Mouse (Mus musculus): Measurements from ENCODE around the gene Slc4a2. TPM values are rescaled to one million over a fixed set of nuclear protein-coding genes. Genes with fewer than 3 reads are reported as not detected.
A peak's percentile ranks its signal among the peaks of the same experiment; 100 is the strongest.

Gene Slc4a2
- 96.4 TPM for polyA plus RNA-seq (2012; fragmentation: generic; extraction: Trizol)

DNA sequence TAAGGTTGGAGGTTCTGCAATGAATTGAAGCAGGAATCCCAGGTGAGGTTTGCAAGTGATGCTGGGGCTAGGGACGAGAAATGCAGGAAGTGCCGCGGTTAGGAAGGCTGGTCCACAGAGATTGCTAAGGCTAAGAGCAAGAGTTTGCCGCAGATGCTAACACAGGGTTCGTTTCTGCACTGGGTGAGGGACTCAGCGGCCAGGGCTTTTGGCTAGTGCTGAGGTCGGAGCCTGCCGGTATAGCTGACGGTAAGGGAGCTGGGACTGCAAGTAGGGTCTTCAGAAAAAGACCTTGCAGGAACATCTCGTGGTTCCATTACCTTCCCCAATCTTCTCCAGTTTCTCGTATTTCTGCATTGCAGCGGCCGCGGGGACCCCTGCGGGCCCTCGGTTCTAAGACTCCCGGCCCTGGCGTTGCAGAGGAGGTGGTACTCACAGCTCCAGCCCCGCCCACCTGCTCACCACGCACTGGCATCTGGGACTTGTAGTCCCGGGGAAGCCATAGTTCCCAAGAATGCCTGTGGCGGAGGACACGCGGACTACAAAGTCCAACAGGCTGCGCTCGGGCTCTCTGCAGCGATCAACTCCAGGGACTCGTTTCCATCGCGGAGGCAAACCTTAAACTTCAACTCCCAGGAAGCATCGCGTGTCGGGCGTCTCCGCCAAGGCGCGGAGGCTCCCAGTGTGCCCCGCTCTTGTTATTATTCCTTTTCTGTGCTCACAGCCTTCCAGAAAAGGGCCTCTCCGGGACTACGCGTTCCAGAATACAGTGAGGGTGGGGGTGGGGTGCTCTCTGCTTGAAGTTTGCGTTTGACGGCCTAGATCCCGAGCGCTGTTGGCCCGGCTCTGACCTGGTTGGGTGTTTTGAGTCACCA is at the start of gene Slc4a2, which contains the start of gene Cdk5:
Gene Slc4a2 (plus strand): TSS at position 709 of the 875 bp plus-strand sequence.
Gene Cdk5 (minus strand): TSS at position 402 of the 875 bp plus-strand sequence.
- no peak for TF ChIP-seq MAX (IDR thresholded peaks at IDR 0.05; ENCODE audit: low read depth)
- peak; percentile 67 for TF ChIP-seq POLR2A (IDR thresholded peaks at IDR 0.05; ENCODE audit: insufficient read length, low read depth)
- TF ChIP-seq MYOD1 (IDR thresholded peaks at IDR 0.05; ENCODE audit: control insufficient read depth in 1 of 3, insufficient read length in 2 of 3, low read depth in 2 of 3): peak in 2 of 3 experiments; percentile 8 to 13
- no peak for TF ChIP-seq TCF3 (IDR thresholded peaks at IDR 0.05; ENCODE audit: insufficient read length, low read depth)
- TF ChIP-seq POLR2AphosphoS2 (IDR thresholded peaks at IDR 0.05; ENCODE audit: insufficient read length, low read depth): peak; percentile 78
- no peak for TF ChIP-seq USF1 (IDR thresholded peaks at IDR 0.05; ENCODE audit: low read depth)
- no peak for TF ChIP-seq MYOG (IDR thresholded peaks at IDR 0.05; ENCODE audit: control insufficient read depth in 1 of 3, insufficient read depth in 1 of 3, insufficient read length in 2 of 3, low read depth in 2 of 3)
- peaks cover 27% of the 10 kb centered on the region for H3K79me2 ChIP-seq (ENCODE audit: control insufficient read depth, insufficient read depth)
- peak within 1 kb of the TSS; percentile 92 for H3K4me2 ChIP-seq (ENCODE audit: low read depth)
- H3ac ChIP-seq (ENCODE audit: control insufficient read depth, insufficient read length): peak within 1 kb of the TSS; percentile 55
- no peaks in the 10 kb centered on the region for H3K27me3 ChIP-seq (ENCODE audit: control insufficient read depth, insufficient read depth, insufficient read length)
- peak within 1 kb of the TSS; percentile 95 for H3K4me3 ChIP-seq
- H3K36me3 ChIP-seq (ENCODE audit: control insufficient read depth, insufficient read depth): peaks cover 7% of the 10 kb centered on the region

DNA sequence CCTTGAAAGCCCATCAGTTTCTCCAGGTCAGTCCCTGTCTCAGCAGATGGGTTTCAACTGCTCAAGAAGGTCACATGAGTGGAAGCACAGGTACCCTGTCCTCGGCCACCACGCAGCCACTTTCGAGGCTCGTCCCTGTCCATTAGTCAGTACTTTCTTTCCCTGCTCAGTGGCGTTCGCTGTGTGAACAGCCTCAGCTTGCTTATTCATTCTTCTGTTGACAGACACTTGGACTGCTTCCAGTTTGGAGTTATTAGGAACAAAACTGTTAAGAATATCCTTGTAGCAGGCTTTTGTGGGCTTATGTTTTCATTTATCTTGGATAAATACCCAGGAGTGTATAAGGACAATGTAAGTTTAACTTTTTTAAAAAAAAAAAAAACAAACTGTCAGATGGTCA is 49.4 kb upstream of the Slc4a2 start:
- H3K4me2 ChIP-seq (ENCODE audit: low read depth): no peak overlapping the region
- H3ac ChIP-seq (ENCODE audit: control insufficient read depth, insufficient read length): no peak overlapping the region
- H3K27me3 ChIP-seq (ENCODE audit: control insufficient read depth, insufficient read depth, insufficient read length): peaks cover 17% of the 10 kb centered on the region
- no peak overlapping the region for H3K4me3 ChIP-seq
- no peaks in the 10 kb centered on the region for H3K79me2 ChIP-seq (ENCODE audit: control insufficient read depth, insufficient read depth)
- H3K36me3 ChIP-seq (ENCODE audit: control insufficient read depth, insufficient read depth): no peaks in the 10 kb centered on the region
- TF ChIP-seq MYOG (IDR thresholded peaks at IDR 0.05; ENCODE audit: control insufficient read depth in 1 of 3, insufficient read depth in 1 of 3, insufficient read length in 2 of 3, low read depth in 2 of 3): no peak
- TF ChIP-seq TCF3 (IDR thresholded peaks at IDR 0.05; ENCODE audit: insufficient read length, low read depth): no peak
- no peak for TF ChIP-seq POLR2A (IDR thresholded peaks at IDR 0.05; ENCODE audit: insufficient read length, low read depth)
- TF ChIP-seq USF1 (IDR thresholded peaks at IDR 0.05; ENCODE audit: low read depth): no peak

DNA sequence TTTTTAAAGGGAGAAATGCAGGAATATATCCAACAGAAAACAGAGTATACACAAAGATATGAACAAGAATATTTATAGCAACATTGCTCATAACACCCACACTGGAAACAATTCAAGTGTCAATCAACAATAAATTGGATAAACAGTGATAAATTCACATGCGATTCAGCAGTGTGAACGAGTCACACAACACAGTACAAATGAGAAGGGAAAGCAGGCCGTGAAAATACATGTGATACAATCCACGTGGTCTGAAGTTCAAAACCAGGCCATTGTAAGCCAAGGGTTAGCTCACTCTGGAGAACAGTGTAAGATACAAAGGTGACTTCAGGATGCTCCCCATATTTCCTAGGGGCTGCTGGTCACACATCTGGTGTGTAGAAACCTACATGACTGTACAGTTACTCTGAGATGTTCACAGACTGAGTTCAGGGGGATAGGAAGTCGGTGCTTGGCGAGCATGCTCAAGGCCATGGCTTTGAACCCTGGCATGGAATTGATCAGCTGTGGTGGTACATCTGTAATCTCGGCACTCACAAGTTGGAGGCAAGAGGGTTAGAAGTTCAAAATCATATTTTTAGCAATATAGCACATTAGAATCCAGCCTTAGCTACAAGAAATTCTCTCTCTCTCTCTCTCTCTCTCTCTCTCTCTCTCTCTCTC is 48.8 kb upstream of the Slc4a2 start:
- Histone ChIP-seq H3K36me3 (ENCODE audit: control insufficient read depth, insufficient read depth) (no peaks in the 10 kb centered on the region), H3K27me3 (ENCODE audit: control insufficient read depth, insufficient read depth, insufficient read length) (peaks cover 22% of the 10 kb centered on the region), H3K4me2 (ENCODE audit: low read depth) (no peak overlapping the region), H3ac (ENCODE audit: control insufficient read depth, insufficient read length) (no peak overlapping the region), H3K79me2 (ENCODE audit: control insufficient read depth, insufficient read depth) (no peaks in the 10 kb centered on the region), H3K4me3 (no peak overlapping the region)
- no peak for TF ChIP-seq MYOD1 (IDR thresholded peaks at IDR 0.05; ENCODE audit: control insufficient read depth in 1 of 3, insufficient read length in 2 of 3, low read depth in 2 of 3)
- TF ChIP-seq CEBPB (IDR thresholded peaks at IDR 0.05; ENCODE audit: insufficient read depth, poor library complexity, severe bottlenecking): no peak
- no peak for TF ChIP-seq USF1 (IDR thresholded peaks at IDR 0.05; ENCODE audit: low read depth)
- no peak for TF ChIP-seq E2F4 (IDR thresholded peaks at IDR 0.05; ENCODE audit: insufficient read depth)
- TF ChIP-seq MYOG (IDR thresholded peaks at IDR 0.05; ENCODE audit: control insufficient read depth in 1 of 3, insufficient read depth in 1 of 3, insufficient read length in 2 of 3, low read depth in 2 of 3): no peak
- no peak for TF ChIP-seq MAX (IDR thresholded peaks at IDR 0.05; ENCODE audit: low read depth)
- TF ChIP-seq TCF12 (IDR thresholded peaks at IDR 0.05; ENCODE audit: insufficient read depth, poor library complexity, severe bottlenecking): no peak
- no peak for TF ChIP-seq SRF (IDR thresholded peaks at IDR 0.05; ENCODE audit: control insufficient read depth, insufficient read length, low read depth)

DNA sequence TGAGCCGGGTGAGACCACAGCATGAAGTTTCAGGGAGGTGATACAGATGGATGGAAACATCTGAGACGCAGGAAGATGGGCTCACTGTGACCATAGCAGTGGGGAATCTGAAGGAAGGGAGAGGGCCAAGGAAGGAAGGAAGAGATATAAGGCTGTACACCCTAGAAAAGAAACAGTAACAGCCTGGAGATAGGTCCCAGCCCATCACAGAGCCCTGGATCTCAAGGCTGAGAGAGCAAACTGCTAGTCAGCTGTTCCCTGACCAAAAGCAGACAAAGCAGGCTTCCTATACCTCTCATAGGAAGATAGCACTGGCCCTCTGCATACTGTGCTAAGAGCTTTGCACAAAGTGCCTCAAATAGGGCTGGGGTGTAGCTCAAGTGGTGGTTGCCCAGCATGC is 44.9 kb upstream of the Slc4a2 start:
- Histone ChIP-seq H3K36me3 (ENCODE audit: control insufficient read depth, insufficient read depth) (no peaks in the 10 kb centered on the region), H3K4me3 (no peak overlapping the region), H3K4me2 (ENCODE audit: low read depth) (no peak overlapping the region), H3ac (ENCODE audit: control insufficient read depth, insufficient read length) (no peak overlapping the region), H3K27me3 (ENCODE audit: control insufficient read depth, insufficient read depth, insufficient read length) (peaks cover 20% of the 10 kb centered on the region), H3K79me2 (ENCODE audit: control insufficient read depth, insufficient read depth) (no peaks in the 10 kb centered on the region)
- TF ChIP-seq MYOG (IDR thresholded peaks at IDR 0.05; ENCODE audit: control insufficient read depth in 1 of 3, insufficient read depth in 1 of 3, insufficient read length in 2 of 3, low read depth in 2 of 3) (no peak), TCF12 (IDR thresholded peaks at IDR 0.05; ENCODE audit: insufficient read depth, poor library complexity, severe bottlenecking) (no peak), TCF3 (IDR thresholded peaks at IDR 0.05; ENCODE audit: insufficient read length, low read depth) (no peak), E2F4 (IDR thresholded peaks at IDR 0.05; ENCODE audit: insufficient read depth) (no peak), MYOD1 (IDR thresholded peaks at IDR 0.05; ENCODE audit: control insufficient read depth in 1 of 3, insufficient read length in 2 of 3, low read depth in 2 of 3) (no peak)

DNA sequence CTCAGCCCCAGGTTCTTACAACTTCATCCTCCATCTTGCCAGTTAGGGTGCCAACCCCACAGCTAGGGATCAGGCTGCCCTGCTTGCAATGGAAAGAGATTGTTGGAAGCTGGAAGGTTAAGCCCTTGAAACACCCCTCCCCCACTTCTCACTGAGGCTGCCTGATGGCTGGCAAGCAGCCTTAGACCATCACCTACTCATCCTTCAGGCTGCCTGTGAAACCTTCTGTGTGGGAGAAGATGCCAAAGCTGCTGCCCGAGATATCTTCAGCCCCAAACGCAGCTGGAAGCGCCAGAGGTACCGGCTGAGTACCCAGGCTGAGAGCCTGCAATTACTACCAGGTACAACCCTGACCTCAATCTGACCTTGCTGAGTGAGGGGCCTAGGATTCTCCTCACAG is 44.1 kb upstream of the Slc4a2 start:
- Histone ChIP-seq H3K4me3 (no peak overlapping the region), H3ac (ENCODE audit: control insufficient read depth, insufficient read length) (no peak overlapping the region), H3K79me2 (ENCODE audit: control insufficient read depth, insufficient read depth) (no peaks in the 10 kb centered on the region), H3K36me3 (ENCODE audit: control insufficient read depth, insufficient read depth) (no peaks in the 10 kb centered on the region), H3K27me3 (ENCODE audit: control insufficient read depth, insufficient read depth, insufficient read length) (peaks cover 20% of the 10 kb centered on the region), H3K4me2 (ENCODE audit: low read depth) (no peak overlapping the region)
- TF ChIP-seq MYOG (IDR thresholded peaks at IDR 0.05; ENCODE audit: control insufficient read depth in 1 of 3, insufficient read depth in 1 of 3, insufficient read length in 2 of 3, low read depth in 2 of 3): no peak
- no peak for TF ChIP-seq USF1 (IDR thresholded peaks at IDR 0.05; ENCODE audit: low read depth)
- TF ChIP-seq SRF (IDR thresholded peaks at IDR 0.05; ENCODE audit: control insufficient read depth, insufficient read length, low read depth): no peak
- TF ChIP-seq POLR2AphosphoS2 (IDR thresholded peaks at IDR 0.05; ENCODE audit: insufficient read length, low read depth): no peak
- TF ChIP-seq POLR2A (IDR thresholded peaks at IDR 0.05; ENCODE audit: insufficient read length, low read depth): no peak
- TF ChIP-seq TCF3 (IDR thresholded peaks at IDR 0.05; ENCODE audit: insufficient read length, low read depth): no peak
- no peak for TF ChIP-seq REST (IDR thresholded peaks at IDR 0.05; ENCODE audit: insufficient read depth, insufficient read length)
- TF ChIP-seq CEBPB (IDR thresholded peaks at IDR 0.05; ENCODE audit: insufficient read depth, poor library complexity, severe bottlenecking): no peak
- no peak for TF ChIP-seq MYOD1 (IDR thresholded peaks at IDR 0.05; ENCODE audit: control insufficient read depth in 1 of 3, insufficient read length in 2 of 3, low read depth in 2 of 3)
- TF ChIP-seq E2F4 (IDR thresholded peaks at IDR 0.05; ENCODE audit: insufficient read depth): no peak
- TF ChIP-seq MAX (IDR thresholded peaks at IDR 0.05; ENCODE audit: low read depth): no peak
- TF ChIP-seq TCF12 (IDR thresholded peaks at IDR 0.05; ENCODE audit: insufficient read depth, poor library complexity, severe bottlenecking): no peak

Data from myocyte (in vitro differentiated cells).